Mouse (Mus musculus) E14TG2a.4 (cell line): ENCODE measurements at regions not wholly inside any gene's neighbourhood (a gene's known extent, or its start where the extent isn't known, plus 50 kb on each side); places are given as distances from the start of the nearest gene placed in this dataset.

ENCODE experiments used
- CTCF ChIP-seq: conservative IDR thresholded peaks from 2 replicates; pipeline ENCODE4 v1.5.1; 2014; ENCODE audit warnings: low read length
- POU5F1 ChIP-seq: IDR thresholded peaks from 2 replicates; pipeline ENCODE4 v1.6.1; 2014; ENCODE audit warnings: low read length, borderline replicate concordance

GRCm38 (mm10) chr11:8101091-8101490 is 563.2 kb downstream of the Tns3 start:
- TF ChIP-seq CTCF (no peak), POU5F1 (no peak)
